Mouse (Mus musculus) small intestine, adult 2 months (tissue): Measurements from ENCODE around the gene Prkacb. TPM values are rescaled to one million over a fixed set of nuclear protein-coding genes. Genes with fewer than 3 reads are reported as not detected.

ENCODE experiments used
- H3K27ac ChIP-seq: fragments of 200-500 bp; 2 replicates; pipeline ENCODE4 v1.5.1; 2012; ENCODE audit warnings: low read depth, low read length, control low read depth, inconsistent platforms; ENCODE audit not compliant: insufficient read depth
- H3K27me3 ChIP-seq: fragments of 200-500 bp; 2 replicates; pipeline ENCODE4 v1.6.1; 2012; ENCODE audit warnings: mild to moderate bottlenecking, moderate library complexity, low read length, inconsistent platforms; ENCODE audit not compliant: control insufficient read depth, insufficient read depth
- H3K36me3 ChIP-seq: fragments of 200-500 bp; 2 replicates; pipeline ENCODE4 v1.6.1; 2012; ENCODE audit warnings: mild to moderate bottlenecking, low read length, control low read depth, inconsistent platforms; ENCODE audit not compliant: control insufficient read depth, insufficient read depth
- H3K4me1 ChIP-seq: fragments of 200-500 bp; 2 replicates; pipeline ENCODE4 v1.6.1; 2012; ENCODE audit warnings: low read length, inconsistent platforms, mixed read lengths; ENCODE audit not compliant: control insufficient read depth, insufficient read depth, insufficient read length
- H3K4me3 ChIP-seq: fragments of 200-500 bp; 2 replicates; pipeline ENCODE4 v1.5.1; 2012; ENCODE audit warnings: low read depth, mild to moderate bottlenecking, control low read depth, inconsistent platforms, low read length, moderate library complexity
- CTCF ChIP-seq: fragments of 200-500 bp; IDR thresholded peaks from 2 replicates; pipeline ENCODE4 v1.5.1; 2012; ENCODE audit warnings: low read depth, mild to moderate bottlenecking, control low read depth, inconsistent platforms, low read length, moderate library complexity, mixed read lengths; ENCODE audit not compliant: insufficient replicate concordance, insufficient read length; ENCODE audit errors: extremely low read depth
- POLR2A ChIP-seq: fragments of 200-500 bp; IDR thresholded peaks from 2 replicates; pipeline ENCODE4 v1.6.1; 2012; ENCODE audit warnings: low read depth, mild to moderate bottlenecking, control low read depth, inconsistent platforms, low read length, moderate library complexity
- WGBS: fragments of 180-500 bp; shearing (Covaris S2); methylation state at CpG from one replicate; pipeline ENCODE4 v1.1.7; 2018; 5-methylcytosine and 5-hydroxymethylcytosine counted together
- polyA plus RNA-seq: library from polyadenylated mRNA; depleted of rRNA; stranded (reverse); fragments of >200 nt; gene quantifications from 2 replicates; pipeline ENCODE4 v1.2.3, GENCODE M21; 2012

The Prkacb gene
- polyA plus RNA-seq, 1 experiment: 7.1 TPM

DNA sequence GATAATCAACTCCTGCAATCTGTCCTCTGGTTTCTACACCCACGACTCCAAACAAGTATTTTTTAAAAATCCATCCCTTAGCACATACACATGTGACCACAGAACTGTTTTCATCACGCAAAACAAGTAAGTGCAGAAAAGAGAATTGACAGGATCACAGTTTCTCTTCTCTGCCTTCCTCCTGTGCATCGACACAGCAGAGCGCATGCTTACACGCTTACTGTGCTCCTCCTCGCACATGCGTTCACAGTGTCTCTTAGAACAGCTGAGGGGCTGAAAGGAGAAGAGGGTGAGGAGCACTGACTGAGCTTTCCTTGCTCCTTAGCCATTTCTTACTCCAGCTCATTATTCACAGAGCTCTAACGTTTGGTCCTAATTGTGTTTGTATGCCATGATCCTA is 33.9 kb downstream of the Prkacb start:
- 78% methylated on average over 8 of the region's 8 CpGs for WGBS
- peaks cover 2% of the 10 kb centered on the region; the same call in 1 of the 2 replicates for H3K4me1 ChIP-seq
- no peaks in the 10 kb centered on the region for H3K27me3 ChIP-seq
- H3K27ac ChIP-seq: no peak overlapping the region
- no peaks in the 10 kb centered on the region for H3K36me3 ChIP-seq
- TF ChIP-seq CTCF (no peak), POLR2A (no peak)
- H3K4me3 ChIP-seq: no peak overlapping the region

GRCm38 (mm10) chr3:146778451-146778850 is 34.3 kb downstream of the Prkacb start:
- Histone ChIP-seq H3K4me1 (no peaks in the 10 kb centered on the region), H3K4me3 (no peak overlapping the region), H3K27ac (no peak overlapping the region), H3K27me3 (no peaks in the 10 kb centered on the region), H3K36me3 (no peaks in the 10 kb centered on the region)
- no peak for TF ChIP-seq CTCF
- TF ChIP-seq POLR2A: no peak
- 75% methylated on average over 2 of the region's 2 CpGs for WGBS

GRCm38 (mm10) chr3:146776711-146777110 is 36.1 kb downstream of the Prkacb start:
- Histone ChIP-seq H3K27me3 (no peaks in the 10 kb centered on the region), H3K4me1 (no peaks in the 10 kb centered on the region), H3K36me3 (no peaks in the 10 kb centered on the region), H3K27ac (no peak overlapping the region), H3K4me3 (no peak overlapping the region)
- WGBS: 65% methylated on average over 5 of the region's 5 CpGs
- no peak for TF ChIP-seq CTCF
- TF ChIP-seq POLR2A: no peak

DNA sequence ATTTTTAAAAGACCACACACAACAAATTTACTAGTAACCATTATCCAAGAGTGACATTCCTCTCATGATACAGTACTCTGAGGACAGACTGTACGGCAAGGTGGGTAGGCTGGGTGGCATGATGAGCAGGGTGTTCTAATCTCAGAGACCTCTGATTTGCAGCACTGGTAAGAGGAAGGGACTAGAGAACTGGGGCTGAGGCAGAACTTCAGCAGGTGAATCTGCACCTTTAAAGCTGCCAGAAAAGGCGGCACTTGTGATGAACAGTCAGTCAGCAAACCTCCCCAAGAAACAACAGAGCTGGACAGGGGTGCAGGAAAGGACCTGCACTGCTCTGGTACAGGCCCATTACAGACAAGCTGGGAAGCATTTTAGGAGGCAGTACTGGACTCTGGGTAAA is 41.9 kb downstream of the Prkacb start:
- H3K27ac ChIP-seq: no peak overlapping the region
- WGBS: 79% methylated on average over 2 of the region's 2 CpGs
- no peaks in the 10 kb centered on the region for H3K27me3 ChIP-seq
- no peaks in the 10 kb centered on the region for H3K36me3 ChIP-seq
- H3K4me1 ChIP-seq: peaks cover 2% of the 10 kb centered on the region; the same call in 1 of the 2 replicates
- TF ChIP-seq CTCF: no peak
- TF ChIP-seq POLR2A: no peak
- no peak overlapping the region for H3K4me3 ChIP-seq

DNA sequence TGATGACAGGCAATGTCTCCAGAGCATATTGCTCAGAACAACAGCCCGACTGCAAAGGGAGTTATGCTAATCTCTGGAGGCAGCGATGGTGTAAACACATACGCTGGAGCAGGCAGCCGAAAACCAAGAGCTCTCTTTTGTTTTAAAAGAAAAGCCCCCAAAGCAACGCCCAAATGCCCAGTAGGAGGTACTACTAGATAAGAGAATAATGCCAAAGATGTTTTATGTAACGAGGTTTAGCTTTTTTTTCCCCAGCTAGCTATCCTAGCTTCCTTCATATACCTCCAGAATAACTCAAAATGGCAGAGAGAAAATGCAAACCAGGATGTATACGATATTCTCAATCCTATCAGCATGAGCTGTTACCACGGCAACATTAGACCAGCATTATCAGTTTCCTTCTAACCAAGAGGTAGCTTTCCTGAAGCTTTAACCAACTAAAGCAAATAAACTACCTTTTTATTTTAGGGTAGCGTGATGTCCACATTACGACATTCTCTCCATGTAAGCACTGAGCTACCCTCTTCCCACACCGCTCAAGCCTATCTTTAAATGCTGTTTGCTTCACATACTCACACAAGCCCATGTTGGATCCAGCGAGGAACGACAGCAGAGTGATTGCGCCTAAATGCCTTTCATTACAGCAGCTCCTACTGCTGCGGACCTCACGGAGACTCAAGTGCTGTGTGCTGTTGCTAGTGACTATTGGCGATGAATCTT is 42.7 kb downstream of the Prkacb start:
- TF ChIP-seq CTCF (no peak), POLR2A (no peak)
- Histone ChIP-seq H3K36me3 (no peaks in the 10 kb centered on the region), H3K4me1 (peaks cover 2% of the 10 kb centered on the region; the same call in 1 of the 2 replicates), H3K4me3 (no peak overlapping the region), H3K27me3 (no peaks in the 10 kb centered on the region), H3K27ac (no peak overlapping the region)
- 45% methylated on average over 17 of the region's 17 CpGs for WGBS

- no peak overlapping the region for H3K4me3 ChIP-seq
- TF ChIP-seq CTCF: no peak
- no peak for TF ChIP-seq POLR2A
- 47% methylated on average over 2 of the region's 2 CpGs for whole genome bisulfite sequencing
- no peak overlapping the region for H3K27ac ChIP-seq
- H3K4me1 ChIP-seq: peaks cover 2% of the 10 kb centered on the region; the same call in 1 of the 2 replicates
- H3K36me3 ChIP-seq: no peaks in the 10 kb centered on the region
- H3K27me3 ChIP-seq: no peaks in the 10 kb centered on the region
Measured at GRCm38 (mm10) chr3:146769569-146769939, 43.2 kb downstream of the Prkacb start.

DNA sequence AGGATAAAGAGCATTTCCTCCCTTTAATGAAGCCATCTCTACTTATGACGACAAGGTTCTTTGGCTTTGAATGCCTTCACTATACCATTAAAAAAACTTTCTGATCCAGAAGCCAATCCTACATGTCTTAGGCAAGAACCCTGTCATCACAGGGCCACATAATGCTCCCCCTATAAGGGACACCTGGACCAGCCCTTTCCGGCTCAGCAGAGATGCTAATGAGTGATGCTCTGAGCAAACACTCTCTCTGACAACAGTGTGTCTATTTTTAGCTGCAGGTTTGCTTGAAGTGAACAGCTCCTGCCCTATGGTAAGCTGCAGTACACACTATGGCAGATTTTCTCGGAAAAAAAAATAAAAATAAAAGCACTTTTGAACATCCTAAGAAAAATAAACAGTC is 43.9 kb downstream of the Prkacb start:
- Histone ChIP-seq H3K4me3 (no peak overlapping the region), H3K4me1 (peaks cover 2% of the 10 kb centered on the region; the same call in 1 of the 2 replicates), H3K27ac (no peak overlapping the region), H3K36me3 (no peaks in the 10 kb centered on the region), H3K27me3 (no peaks in the 10 kb centered on the region)
- TF ChIP-seq CTCF (no peak), POLR2A (no peak)
- WGBS: 85% methylated on average over 3 of the region's 3 CpGs
